Mouse (Mus musculus) limb, embryonic 14.5 days (tissue): ENCODE measurements around the gene Eva1b. TPM values are rescaled to one million over a fixed set of nuclear protein-coding genes. Genes with fewer than 3 reads are reported as not detected.

Experiments
- ATAC-seq: fragments of 200-750 bp; cut with Nextera tagmentation; 2 replicates; pipeline ENCODE4 v1.8.0; 2017; ENCODE audit warnings: low read depth, moderate number of reproducible peaks, moderate TSS enrichment; ENCODE audit not compliant: low FRiP score
- DNase-seq: peaks from one replicate; pipeline ENCODE4 v3.0.0-alpha.2; 2015; ENCODE audit warnings: low spot score
- H3K27ac ChIP-seq: fragments of 300-500 bp; sonication (generic); replicated peaks from 2 replicates; pipeline ENCODE4 v1.5.1; 2014; ENCODE audit warnings: low read depth, mild to moderate bottlenecking, low read length, moderate library complexity, mixed read lengths
- H3K27me3 ChIP-seq: fragments of 300-500 bp; sonication (generic); 2 replicates; pipeline ENCODE4 v1.6.1; 2014; ENCODE audit warnings: low read length, mixed read lengths; ENCODE audit not compliant: control insufficient read depth, insufficient read depth
- H3K36me3 ChIP-seq: fragments of 300-500 bp; sonication (generic); 2 replicates; pipeline ENCODE4 v1.6.1; 2014; ENCODE audit warnings: mild to moderate bottlenecking, low read length, moderate library complexity, mixed read lengths; ENCODE audit not compliant: control insufficient read depth, insufficient read depth
- H3K4me1 ChIP-seq: fragments of 300-500 bp; sonication (generic); 2 replicates; pipeline ENCODE4 v1.6.1; 2014; ENCODE audit warnings: antibody characterized with exemption, low read length, mixed read lengths; ENCODE audit not compliant: control insufficient read depth, insufficient read depth
- H3K4me2 ChIP-seq: fragments of 300-500 bp; sonication (generic); replicated peaks from 2 replicates; pipeline ENCODE4 v1.6.1; 2014; ENCODE audit warnings: low read depth, mild to moderate bottlenecking, low read length, moderate library complexity; ENCODE audit not compliant: severe bottlenecking
- H3K4me3 ChIP-seq: fragments of 300-500 bp; sonication (generic); replicated peaks from 2 replicates; pipeline ENCODE4 v1.5.1; 2014; ENCODE audit warnings: low read length
- H3K9ac ChIP-seq: fragments of 300-500 bp; sonication (generic); 2 replicates; pipeline ENCODE4 v1.6.1; 2014; ENCODE audit warnings: mild to moderate bottlenecking, low read depth, low read length, moderate library complexity; ENCODE audit not compliant: severe bottlenecking
- H3K9me3 ChIP-seq: fragments of 300-500 bp; sonication (generic); 2 replicates; pipeline ENCODE4 v1.6.1; 2016; ENCODE audit warnings: low read length; ENCODE audit not compliant: control insufficient read depth
- POLR2A ChIP-seq: fragments of 200-500 bp; IDR thresholded peaks from 2 replicates; pipeline ENCODE4 v1.8.0; 2012; ENCODE audit warnings: inconsistent platforms, mild to moderate bottlenecking, moderate library complexity, borderline replicate concordance; ENCODE audit not compliant: insufficient read depth, insufficient read length; ENCODE audit errors: extremely low read depth
- WGBS: fragments of 180-500 bp; shearing (Covaris S2); extraction: QIAGEN DNeasy Blood & Tissue Kit; methylation state at CpG from one replicate; pipeline ENCODE4 v1.1.7; 2014; 5-methylcytosine and 5-hydroxymethylcytosine counted together
- polyA plus RNA-seq, 2 experiments: library from polyadenylated mRNA; depleted of rRNA in 1 of 2; stranded (reverse) in 1 of 2; unstranded in 1 of 2; fragments of >200 nt; fragmentation: Nextera tagmentation in 1 of 2; extraction: Ambion mirVana in 1 of 2; gene quantifications; 2 replicates each; pipeline versions ENCODE4 v1.2.1 to v1.2.3; 2012 to 2014

Eva1b gene
- polyA plus RNA-seq, 2 experiments, result 101 to 120 TPM

DNA sequence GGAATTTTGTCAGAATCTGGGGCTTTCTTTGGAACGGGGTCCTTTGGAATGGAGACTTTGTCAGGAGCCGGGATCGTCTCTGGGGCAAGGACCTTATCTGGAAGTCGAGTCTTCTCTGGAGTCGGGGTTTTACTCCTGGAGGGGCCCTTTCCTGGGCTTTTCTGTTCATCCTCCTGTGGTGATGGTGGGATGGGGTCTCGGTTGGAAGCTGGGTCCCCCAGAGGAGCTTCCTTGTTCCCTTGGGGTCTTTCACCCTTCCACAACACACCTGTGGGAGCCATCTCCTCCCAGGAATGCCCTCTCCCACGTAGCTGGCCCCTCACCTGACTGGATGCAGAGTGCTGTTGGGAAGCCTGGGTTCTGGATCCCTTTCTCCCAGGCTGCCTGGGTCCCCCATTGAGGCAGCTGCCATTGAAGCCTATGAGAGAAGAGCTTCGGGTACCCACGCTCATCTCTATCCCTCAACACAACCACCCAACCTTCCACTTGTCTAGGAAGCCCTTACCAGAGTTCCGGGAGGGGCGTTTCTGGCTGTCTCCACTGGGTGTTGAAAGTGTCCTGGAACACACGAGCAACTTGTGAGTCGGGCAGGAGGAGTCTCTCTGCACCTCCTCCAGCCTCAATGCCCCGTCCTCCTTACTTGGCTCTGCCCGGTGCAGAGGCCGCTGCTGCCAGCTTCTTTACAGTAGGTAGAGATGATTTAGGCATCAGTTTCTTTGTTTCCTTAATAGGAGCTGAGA, 4.3 kb downstream of the Eva1b start:
- H3K4me3 ChIP-seq, result no peak overlapping the region
- no peak for TF ChIP-seq POLR2A
- H3K27me3 ChIP-seq, result no peaks in the 10 kb centered on the region
- no peaks in the 10 kb centered on the region for H3K9me3 ChIP-seq
- no peak overlapping the region for H3K9ac ChIP-seq
- H3K36me3 ChIP-seq, result peaks cover 34% of the 10 kb centered on the region
- WGBS, result 75% methylated on average over 16 of the region's 16 CpGs
- ATAC-seq (no peak), DNase-seq (no peak)
- no peak overlapping the region for H3K27ac ChIP-seq
- H3K4me2 ChIP-seq, result peak overlapping the region; percentile 98; the same call in 1 of the 2 replicates
- peaks cover 42% of the 10 kb centered on the region for H3K4me1 ChIP-seq

DNA sequence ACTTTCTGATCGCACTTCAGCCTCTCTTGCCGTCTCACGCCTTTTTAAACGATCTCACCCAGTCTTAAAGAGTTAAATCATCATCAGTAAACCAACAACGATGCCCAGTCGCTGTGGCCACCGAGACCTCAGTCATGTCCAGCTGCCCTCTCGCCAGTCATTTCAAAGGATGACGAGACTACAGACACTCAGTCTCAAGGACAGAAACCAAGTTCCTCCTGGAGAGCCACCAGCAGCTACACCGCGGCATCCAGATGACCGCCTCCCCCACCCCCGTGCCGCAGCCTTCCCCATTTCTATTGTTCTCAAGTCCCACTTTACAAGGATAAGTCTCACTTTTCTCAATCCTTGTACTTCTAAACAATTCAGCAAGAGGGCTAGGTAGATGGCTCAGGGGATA, 5.3 kb downstream of the Eva1b start:
- 58% methylated on average over 14 of the region's 14 CpGs for WGBS
- H3K27me3 ChIP-seq, result no peaks in the 10 kb centered on the region
- no peak overlapping the region for H3K9ac ChIP-seq
- no peak for TF ChIP-seq POLR2A
- no peak overlapping the region for H3K4me2 ChIP-seq
- no peaks in the 10 kb centered on the region for H3K9me3 ChIP-seq
- H3K36me3 ChIP-seq, result peaks cover 34% of the 10 kb centered on the region
- DNase-seq (no peak), ATAC-seq (no peak)
- peaks cover 35% of the 10 kb centered on the region for H3K4me1 ChIP-seq
- H3K4me3 ChIP-seq, result no peak overlapping the region
- H3K27ac ChIP-seq, result no peak overlapping the region

- ATAC-seq (no peak), DNase-seq (no peak)
- Histone ChIP-seq H3K27ac (no peak overlapping the region; the same call in 1 of the 2 replicates), H3K9ac (no peak overlapping the region; the same call in 1 of the 2 replicates), H3K4me3 (no peak overlapping the region), H3K9me3 (no peaks in the 10 kb centered on the region), H3K27me3 (no peaks in the 10 kb centered on the region), H3K36me3 (peaks cover 30% of the 10 kb centered on the region), H3K4me2 (no peak overlapping the region), H3K4me1 (peaks cover 18% of the 10 kb centered on the region)
- WGBS, result 37% methylated on average over 4 of the region's 4 CpGs
- no peak for TF ChIP-seq POLR2A
Observed at GRCm38 (mm10) chr4:126155183-126155582, 7.6 kb downstream of the Eva1b start.

- H3K9ac ChIP-seq, result no peak overlapping the region
- H3K4me3 ChIP-seq, result no peak overlapping the region
- no peaks in the 10 kb centered on the region for H3K27me3 ChIP-seq
- H3K4me2 ChIP-seq, result no peak overlapping the region
- peaks cover 27% of the 10 kb centered on the region for H3K36me3 ChIP-seq
- WGBS, result 59% methylated on average over 2 of the region's 2 CpGs
- H3K27ac ChIP-seq, result 0 out of 2 replicates have a peak overlapping the region, but pooled peaks have one; percentile 26
- ATAC-seq (no peak), DNase-seq (no peak)
- no peak for TF ChIP-seq POLR2A
- H3K9me3 ChIP-seq, result no peaks in the 10 kb centered on the region
- peaks cover 11% of the 10 kb centered on the region for H3K4me1 ChIP-seq
Observed at GRCm38 (mm10) chr4:126155869-126156268, 8.3 kb downstream of the Eva1b start.

GRCm38 (mm10) chr4:126156617-126157016, 9.1 kb downstream of the Eva1b start:
- peaks cover 4% of the 10 kb centered on the region for H3K4me1 ChIP-seq
- H3K36me3 ChIP-seq, result peaks cover 21% of the 10 kb centered on the region
- no peaks in the 10 kb centered on the region for H3K9me3 ChIP-seq
- no peaks in the 10 kb centered on the region for H3K27me3 ChIP-seq
- DNase-seq (no peak), ATAC-seq (no peak)
- H3K4me2 ChIP-seq, result no peak overlapping the region
- H3K4me3 ChIP-seq, result no peak overlapping the region
- no peak overlapping the region for H3K9ac ChIP-seq
- TF ChIP-seq POLR2A, result no peak
- 65% methylated on average over 5 of the region's 5 CpGs for WGBS
- H3K27ac ChIP-seq, result no peak overlapping the region

DNA sequence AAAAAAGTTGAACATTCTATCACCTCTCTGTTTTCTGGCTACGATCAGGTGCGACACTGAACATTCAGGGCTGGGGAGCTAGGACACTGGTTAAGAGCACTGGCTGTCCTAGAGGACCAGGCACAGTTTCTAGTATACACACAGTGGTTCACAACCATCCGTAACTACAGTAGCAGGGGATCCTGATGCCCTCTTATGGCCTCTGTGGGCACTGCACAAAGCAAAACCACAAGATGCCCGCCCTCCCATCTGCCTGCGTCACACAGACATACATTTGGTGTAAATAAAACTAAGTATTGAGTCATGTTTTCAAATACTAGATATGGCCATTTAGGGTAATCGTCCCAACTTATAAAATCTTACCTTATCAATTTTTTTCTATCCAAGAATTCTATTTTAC, 10.0 kb downstream of the Eva1b start:
- H3K9ac ChIP-seq, result no peak overlapping the region
- 93% methylated on average over 6 of the region's 6 CpGs for WGBS
- H3K4me3 ChIP-seq, result no peak overlapping the region
- ATAC-seq, result no peak
- no peak overlapping the region for H3K27ac ChIP-seq
- H3K9me3 ChIP-seq, result no peaks in the 10 kb centered on the region
- no peaks in the 10 kb centered on the region for H3K27me3 ChIP-seq
- peaks cover 4% of the 10 kb centered on the region; the same call in 1 of the 2 replicates for H3K4me1 ChIP-seq
- TF ChIP-seq POLR2A, result no peak
- H3K4me2 ChIP-seq, result no peak overlapping the region
- H3K36me3 ChIP-seq, result peaks cover 12% of the 10 kb centered on the region
- DNase-seq, result no peak
